Mouse (Mus musculus) liver, postnatal 0 days (tissue): ENCODE data around the gene Rad9b.

Experiments used
- CTCF ChIP-seq: sonication (generic); IDR thresholded peaks from 2 replicates; pipeline ENCODE4 v1.5.1; 2016; ENCODE audit warnings: antibody characterized with exemption, low read depth
- EP300 ChIP-seq: IDR thresholded peaks from 2 replicates; pipeline ENCODE4 v1.6.1; 2016; ENCODE audit warnings: antibody characterized with exemption, low read depth, mild to moderate bottlenecking

DNA sequence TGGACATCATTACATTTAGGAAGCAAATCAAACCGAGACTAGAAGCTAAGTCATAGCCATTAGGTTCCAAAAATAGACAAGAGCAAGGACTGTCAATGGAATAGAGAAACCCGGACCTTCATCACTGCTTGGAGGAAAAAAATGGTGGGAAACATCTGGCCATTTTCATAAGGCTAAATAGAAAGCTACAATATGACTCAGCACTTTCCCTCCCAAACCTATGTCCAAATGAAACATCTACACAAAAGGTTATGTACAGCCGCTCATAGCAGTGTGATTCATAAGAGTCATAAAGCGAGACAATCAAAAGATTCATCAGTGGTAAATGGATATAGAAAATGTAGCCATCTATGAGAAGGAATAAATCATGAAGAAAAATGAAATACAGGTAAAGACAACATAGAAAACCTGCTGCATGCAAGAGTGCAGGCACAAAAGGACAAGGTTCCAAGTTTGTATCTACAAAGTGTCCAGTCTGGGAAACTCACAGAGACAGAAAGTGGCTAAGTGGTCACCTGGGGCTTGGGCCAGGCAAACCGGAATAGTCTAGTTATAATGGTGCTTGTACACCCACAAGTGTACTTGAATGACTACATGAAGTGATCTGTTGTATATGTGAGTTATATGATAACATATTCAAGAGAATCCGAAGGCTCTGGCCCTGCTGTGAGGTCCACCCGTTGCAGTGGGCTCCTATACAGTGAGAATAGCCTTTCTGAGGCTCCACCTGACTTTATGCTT lies 17.3 kb downstream of the Rad9b start:
- TF ChIP-seq CTCF, result no peak
- no peak for TF ChIP-seq EP300
